Mouse (Mus musculus): ENCODE data around the gene Lyzl4. TPM values are rescaled to one million over a fixed set of nuclear protein-coding genes. Genes with fewer than 3 reads are reported as not detected.
"Not testable (repeated sequence)": the region's sequence is repeated elsewhere in the genome, so short reads cannot be mapped to it uniquely, and the experiment has no call there.

Gene Lyzl4
- polyA plus RNA-seq, 1 experiment from 2014 or later, result 0.24 TPM

- Histone ChIP-seq H3K4me3 (no peak overlapping the region), H3K27ac (peak overlapping the region; percentile 63; the same call in 1 of the 2 replicates), H3K9ac (no peak overlapping the region), H3K27me3 (no peaks in the 10 kb centered on the region), H3K36me3 (no peaks in the 10 kb centered on the region), H3K9me3 (no peaks in the 10 kb centered on the region), H3K4me2 (no peak overlapping the region), H3K4me1 (peaks cover 30% of the 10 kb centered on the region)
- ATAC-seq (ENCODE audit: insufficient number of reproducible peaks, low FRiP score, low TSS enrichment, low read depth), result no peak
- 69% methylated on average over 6 of the region's 6 CpGs for WGBS
Observed at GRCm38 (mm10) chr9:121599551-121599950, 42.3 kb downstream of the Lyzl4 start.

DNA sequence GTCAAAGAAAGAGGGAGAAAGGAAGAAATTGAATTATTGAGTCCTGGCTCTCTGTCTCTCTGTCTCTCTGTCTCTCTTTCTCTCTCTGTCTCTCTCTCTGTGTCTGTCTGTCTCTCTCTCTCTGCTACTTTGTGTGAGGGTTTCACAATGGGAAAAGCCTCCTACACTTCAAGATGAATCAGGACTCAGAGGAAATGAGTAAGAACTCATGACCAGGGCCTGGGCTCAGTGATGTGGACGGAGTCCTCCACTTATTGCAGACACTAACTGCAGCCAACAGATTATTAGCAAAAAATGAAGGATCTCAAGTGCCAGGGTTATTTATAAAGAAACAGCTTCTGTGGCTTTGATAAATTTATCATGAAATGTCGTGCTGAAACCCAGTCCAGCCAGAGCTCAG is 43.8 kb downstream of the Lyzl4 start:
- Histone ChIP-seq H3K4me3 (no peak overlapping the region), H3K27ac (no peak overlapping the region), H3K9me3 (no peaks in the 10 kb centered on the region), H3K4me1 (peaks cover 34% of the 10 kb centered on the region), H3K4me2 (no peak overlapping the region), H3K27me3 (no peaks in the 10 kb centered on the region), H3K9ac (no peak overlapping the region), H3K36me3 (no peaks in the 10 kb centered on the region)
- ATAC-seq (ENCODE audit: insufficient number of reproducible peaks, low FRiP score, low TSS enrichment, low read depth), result no peak
- 76% methylated on average over 2 of the region's 2 CpGs for WGBS

GRCm38 (mm10) chr9:121594771-121595170 is 47.1 kb downstream of the Lyzl4 start:
- Histone ChIP-seq H3K27ac (no peak overlapping the region), H3K4me3 (no peak overlapping the region), H3K9me3 (no peaks in the 10 kb centered on the region), H3K4me2 (no peak overlapping the region), H3K27me3 (no peaks in the 10 kb centered on the region), H3K4me1 (peaks cover 21% of the 10 kb centered on the region), H3K36me3 (no peaks in the 10 kb centered on the region), H3K9ac (no peak overlapping the region)
- WGBS, result 61% methylated on average over 4 of the region's 4 CpGs
- no peak for ATAC-seq (ENCODE audit: insufficient number of reproducible peaks, low FRiP score, low TSS enrichment, low read depth)

DNA sequence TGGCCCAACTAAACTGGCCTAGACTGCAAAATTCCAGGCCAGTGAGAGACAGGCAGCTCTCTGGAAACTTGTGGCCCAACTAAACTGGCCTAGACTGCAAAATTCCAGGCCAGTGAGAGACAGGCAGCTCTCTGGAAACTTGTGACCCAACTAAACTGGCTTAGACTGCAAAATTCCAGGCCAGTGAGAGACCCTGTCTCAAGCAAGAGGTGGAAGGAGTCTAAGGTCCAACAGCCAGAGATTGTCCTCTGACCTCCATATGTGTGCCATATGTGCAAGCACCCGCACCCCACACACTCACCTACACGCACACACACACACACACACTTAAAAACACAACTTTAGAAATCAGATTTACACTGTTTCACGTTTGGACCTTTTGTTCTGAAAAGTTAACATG is 48.1 kb downstream of the Lyzl4 start:
- not testable (repeated sequence) for H3K9me3 ChIP-seq; H3K27me3 ChIP-seq; H3K4me3 ChIP-seq; H3K4me2 ChIP-seq; H3K36me3 ChIP-seq; H3K9ac ChIP-seq; ATAC-seq (ENCODE audit: insufficient number of reproducible peaks, low FRiP score, low TSS enrichment, low read depth)
- H3K4me1 ChIP-seq, result peaks cover 18% of the 10 kb centered on the region; the same call in 1 of the 2 replicates
- peak overlapping the region; percentile 47; the same call in 1 of the 2 replicates for H3K27ac ChIP-seq
- 68% methylated on average over 3 of the region's 3 CpGs for WGBS

DNA sequence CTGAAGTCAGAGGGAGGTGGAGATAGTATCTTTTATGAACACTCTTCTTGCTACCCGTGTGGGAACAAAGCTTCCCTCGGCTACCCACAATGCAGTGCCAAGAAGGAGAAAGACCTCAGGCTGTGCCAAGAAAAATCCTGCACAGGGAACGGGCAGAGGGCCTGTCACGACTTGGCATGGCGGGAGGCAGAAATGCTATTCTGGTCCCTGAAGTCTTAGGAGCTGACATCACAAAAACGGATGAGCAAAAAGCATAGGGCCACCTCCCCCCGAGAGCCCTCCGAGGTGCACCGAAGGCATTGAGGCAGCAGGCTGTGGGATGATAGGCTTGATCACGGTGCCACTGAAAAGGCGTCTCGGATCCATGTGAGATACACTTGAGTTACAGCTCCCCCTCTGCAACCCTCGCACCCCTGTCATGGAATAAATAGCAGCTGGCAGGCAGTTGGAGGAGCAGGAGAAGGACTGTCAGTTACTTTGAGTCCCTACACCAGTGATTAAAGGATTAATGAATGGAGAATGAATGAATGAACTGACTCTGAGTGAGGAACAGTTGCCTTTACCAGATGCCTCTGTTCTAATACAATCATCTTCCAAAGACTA is 48.8 kb downstream of the Lyzl4 start:
- H3K9me3 ChIP-seq, result no peaks in the 10 kb centered on the region
- no peak overlapping the region for H3K9ac ChIP-seq
- H3K36me3 ChIP-seq, result no peaks in the 10 kb centered on the region
- no peak overlapping the region for H3K4me2 ChIP-seq
- WGBS, result 70% methylated on average over 13 of the region's 13 CpGs
- H3K4me1 ChIP-seq, result peaks cover 18% of the 10 kb centered on the region; the same call in 1 of the 2 replicates
- H3K4me3 ChIP-seq, result no peak overlapping the region
- no peak overlapping the region for H3K27ac ChIP-seq
- no peak for ATAC-seq (ENCODE audit: insufficient number of reproducible peaks, low FRiP score, low TSS enrichment, low read depth)
- no peaks in the 10 kb centered on the region for H3K27me3 ChIP-seq

DNA sequence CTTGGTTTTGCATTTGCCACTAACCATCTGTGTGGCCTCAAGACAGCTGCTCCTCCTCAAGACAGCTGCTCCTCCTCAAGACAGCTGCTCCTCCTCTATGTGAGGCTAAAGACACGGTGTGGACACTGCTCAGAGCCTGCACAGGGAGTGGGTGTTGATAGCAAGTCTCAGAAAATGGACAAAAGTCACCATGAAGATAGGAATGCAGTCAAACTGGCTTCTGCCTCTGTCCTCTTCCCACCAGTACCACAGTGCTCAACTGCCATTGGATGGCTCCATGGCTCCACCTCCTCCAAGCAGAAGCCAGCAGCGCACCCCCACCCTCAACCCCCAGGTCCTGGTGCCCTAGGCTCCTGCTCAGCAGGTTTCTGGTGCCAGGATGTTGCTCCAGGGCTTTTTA is 52.4 kb downstream of the Lyzl4 start:
- ATAC-seq (ENCODE audit: insufficient number of reproducible peaks, low FRiP score, low TSS enrichment, low read depth), result 0 out of 2 replicates have a peak, but pooled peaks have one; percentile 37
- 50% methylated on average over 2 of the region's 2 CpGs for WGBS

GRCm38 (mm10) chr9:121574380-121574779 is 67.5 kb downstream of the Lyzl4 start:
- Histone ChIP-seq H3K4me2 (no peak overlapping the region), H3K36me3 (no peaks in the 10 kb centered on the region), H3K9me3 (no peaks in the 10 kb centered on the region), H3K4me1 (no peaks in the 10 kb centered on the region), H3K4me3 (no peak overlapping the region), H3K27ac (no peak overlapping the region), H3K27me3 (no peaks in the 10 kb centered on the region), H3K9ac (no peak overlapping the region)
- ATAC-seq (ENCODE audit: insufficient number of reproducible peaks, low FRiP score, low TSS enrichment, low read depth), result no peak
- WGBS, result 56% methylated on average over 5 of the region's 5 CpGs

More for the DNA sequence above, 52.4 kb downstream of the Lyzl4 start:
- H3K4me3 ChIP-seq, result no peak overlapping the region
- peaks cover 12% of the 10 kb centered on the region; the same call in 1 of the 2 replicates for H3K4me1 ChIP-seq
- H3K27ac ChIP-seq, result no peak overlapping the region
- no peaks in the 10 kb centered on the region for H3K27me3 ChIP-seq
- no peaks in the 10 kb centered on the region for H3K36me3 ChIP-seq
- H3K9me3 ChIP-seq, result no peaks in the 10 kb centered on the region
- no peak overlapping the region for H3K4me2 ChIP-seq
- H3K9ac ChIP-seq, result no peak overlapping the region

DNA sequence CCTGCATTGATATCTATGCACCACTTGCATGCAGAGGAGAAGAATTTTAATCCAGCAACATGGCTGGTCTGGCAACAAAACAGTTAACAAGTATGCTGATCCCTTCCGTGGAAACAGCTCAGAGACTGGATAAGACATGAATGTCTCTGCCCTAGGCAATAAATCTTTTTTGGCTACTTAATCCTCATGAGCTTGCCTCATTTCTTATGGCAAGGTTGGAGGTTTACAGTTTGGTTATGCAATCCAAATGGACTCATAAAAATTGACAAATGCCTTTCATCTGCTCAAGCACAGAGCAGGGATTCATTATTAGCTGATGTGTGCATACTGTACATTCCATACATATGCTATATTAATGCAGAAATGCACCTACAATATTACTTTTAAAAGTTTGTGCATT is 73.4 kb downstream of the Lyzl4 start:
- WGBS, result 2% methylated on average over 1 of the region's 1 CpGs
- no peak overlapping the region for H3K27ac ChIP-seq
- no peaks in the 10 kb centered on the region for H3K9me3 ChIP-seq
- H3K4me1 ChIP-seq, result no peaks in the 10 kb centered on the region; the same call in 1 of the 2 replicates
- H3K4me3 ChIP-seq, result no peak overlapping the region
- H3K36me3 ChIP-seq, result no peaks in the 10 kb centered on the region
- ATAC-seq (ENCODE audit: insufficient number of reproducible peaks, low FRiP score, low TSS enrichment, low read depth), result no peak
- H3K9ac ChIP-seq, result no peak overlapping the region
- H3K4me2 ChIP-seq, result no peak overlapping the region
- no peaks in the 10 kb centered on the region for H3K27me3 ChIP-seq

DNA sequence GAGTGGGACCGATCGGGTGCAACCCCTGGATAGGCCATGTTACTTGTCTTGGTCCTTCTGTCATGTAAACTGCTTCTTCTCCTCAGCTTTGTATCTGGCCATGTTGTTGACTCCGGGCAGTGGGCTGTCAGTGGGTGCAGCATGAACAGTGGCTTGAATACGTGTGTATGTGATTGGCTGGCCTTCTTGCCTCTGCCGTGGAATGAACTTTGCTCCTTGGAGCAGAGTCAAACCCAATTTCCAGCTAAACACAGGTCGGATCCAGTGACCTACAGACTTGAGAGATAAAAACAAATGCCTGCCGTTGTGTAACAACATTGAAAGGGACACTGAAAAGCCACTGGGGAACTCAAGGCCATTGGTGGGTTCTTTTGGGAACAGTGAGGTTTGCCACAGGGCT is 75.5 kb downstream of the Lyzl4 start:
- H3K4me2 ChIP-seq, result no peak overlapping the region
- no peaks in the 10 kb centered on the region; the same call in 1 of the 2 replicates for H3K4me1 ChIP-seq
- H3K4me3 ChIP-seq, result no peak overlapping the region
- H3K9ac ChIP-seq, result no peak overlapping the region
- ATAC-seq (ENCODE audit: insufficient number of reproducible peaks, low FRiP score, low TSS enrichment, low read depth), result no peak
- no peak overlapping the region for H3K27ac ChIP-seq
- 88% methylated on average over 7 of the region's 7 CpGs for WGBS
- H3K9me3 ChIP-seq, result no peaks in the 10 kb centered on the region
- H3K27me3 ChIP-seq, result no peaks in the 10 kb centered on the region
- no peaks in the 10 kb centered on the region for H3K36me3 ChIP-seq

DNA sequence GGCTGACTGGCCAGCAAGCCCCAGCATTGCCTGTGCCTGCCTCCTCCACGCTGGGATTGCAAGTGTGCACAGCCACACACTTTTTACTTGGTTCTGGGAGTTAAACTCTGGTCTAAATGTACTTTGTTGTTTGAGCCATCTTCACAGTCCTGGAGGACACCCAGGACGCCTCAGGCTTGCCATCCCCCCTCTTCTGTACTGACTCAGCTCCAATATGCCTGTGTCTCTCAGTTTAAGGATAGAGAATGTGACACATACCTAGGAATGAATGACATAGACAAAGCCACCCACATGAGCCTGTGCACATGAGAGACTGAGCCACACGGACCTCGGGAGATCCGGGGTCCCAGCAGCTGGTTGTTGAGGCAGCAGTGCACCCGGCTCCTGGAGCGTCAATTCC is 78.6 kb downstream of the Lyzl4 start:
- no peaks in the 10 kb centered on the region for H3K36me3 ChIP-seq
- WGBS, result 82% methylated on average over 7 of the region's 7 CpGs
- H3K27me3 ChIP-seq, result no peaks in the 10 kb centered on the region
- no peaks in the 10 kb centered on the region; the same call in 1 of the 2 replicates for H3K4me1 ChIP-seq
- ATAC-seq (ENCODE audit: insufficient number of reproducible peaks, low FRiP score, low TSS enrichment, low read depth), result no peak
- H3K9ac ChIP-seq, result no peak overlapping the region
- no peak overlapping the region for H3K4me3 ChIP-seq
- H3K4me2 ChIP-seq, result no peak overlapping the region
- no peaks in the 10 kb centered on the region for H3K9me3 ChIP-seq
- H3K27ac ChIP-seq, result no peak overlapping the region

DNA sequence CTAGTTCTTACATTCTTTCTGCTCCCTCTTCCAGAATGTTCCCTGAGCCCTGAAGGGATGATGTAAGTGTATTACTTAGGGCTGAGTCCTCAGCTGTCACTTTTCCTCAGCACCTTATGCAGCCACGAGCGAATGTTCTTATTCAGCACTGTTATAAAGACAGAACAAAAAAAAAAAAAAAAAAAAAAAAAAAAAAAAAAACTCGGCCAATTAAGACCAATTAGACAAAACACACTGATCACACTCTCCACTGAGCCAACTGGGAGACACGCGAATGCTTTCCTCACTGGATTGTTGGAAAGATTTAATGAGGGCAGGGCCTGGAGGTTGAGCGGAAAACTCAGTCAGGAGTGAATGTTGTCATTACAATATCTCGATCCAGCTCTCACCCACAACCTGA is 81.4 kb downstream of the Lyzl4 start:
- Histone ChIP-seq H3K36me3 (no peaks in the 10 kb centered on the region), H3K4me3 (no peak overlapping the region)
- 51% methylated on average over 7 of the region's 7 CpGs for WGBS

DNA sequence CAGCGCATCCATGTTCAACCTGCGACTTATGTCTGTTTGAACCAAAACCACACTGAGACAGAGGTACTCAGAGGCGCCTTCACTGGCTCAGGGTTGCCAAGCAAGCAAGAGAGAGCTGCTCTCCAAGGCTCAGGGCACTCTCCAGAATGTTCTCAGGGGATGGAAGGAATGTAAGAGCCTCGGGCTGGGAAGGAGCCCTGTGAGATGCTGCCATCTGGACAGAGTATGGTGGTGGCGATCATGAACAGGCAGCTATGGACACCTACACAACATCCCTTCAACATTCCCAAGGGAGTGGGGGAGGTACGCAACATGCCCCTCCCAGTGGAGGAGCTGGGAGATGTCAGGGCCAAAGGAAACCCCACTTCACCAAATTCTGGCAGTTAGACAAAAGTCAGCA is 83.7 kb downstream of the Lyzl4 start:
- Histone ChIP-seq H3K27ac (no peak overlapping the region), H3K4me2 (no peak overlapping the region), H3K9ac (no peak overlapping the region), H3K27me3 (no peaks in the 10 kb centered on the region), H3K4me3 (no peak overlapping the region), H3K36me3 (no peaks in the 10 kb centered on the region), H3K4me1 (peaks cover 11% of the 10 kb centered on the region), H3K9me3 (no peaks in the 10 kb centered on the region)
- no peak for ATAC-seq (ENCODE audit: insufficient number of reproducible peaks, low FRiP score, low TSS enrichment, low read depth)
- 76% methylated on average over 6 of the region's 6 CpGs for WGBS

More for the DNA sequence above, 81.4 kb downstream of the Lyzl4 start:
- no peak overlapping the region for H3K4me2 ChIP-seq
- ATAC-seq (ENCODE audit: insufficient number of reproducible peaks, low FRiP score, low TSS enrichment, low read depth), result no peak
- no peak overlapping the region for H3K9ac ChIP-seq
- H3K27me3 ChIP-seq, result no peaks in the 10 kb centered on the region
- H3K4me1 ChIP-seq, result peaks cover 8% of the 10 kb centered on the region
- H3K9me3 ChIP-seq, result no peaks in the 10 kb centered on the region
- no peak overlapping the region for H3K27ac ChIP-seq

DNA sequence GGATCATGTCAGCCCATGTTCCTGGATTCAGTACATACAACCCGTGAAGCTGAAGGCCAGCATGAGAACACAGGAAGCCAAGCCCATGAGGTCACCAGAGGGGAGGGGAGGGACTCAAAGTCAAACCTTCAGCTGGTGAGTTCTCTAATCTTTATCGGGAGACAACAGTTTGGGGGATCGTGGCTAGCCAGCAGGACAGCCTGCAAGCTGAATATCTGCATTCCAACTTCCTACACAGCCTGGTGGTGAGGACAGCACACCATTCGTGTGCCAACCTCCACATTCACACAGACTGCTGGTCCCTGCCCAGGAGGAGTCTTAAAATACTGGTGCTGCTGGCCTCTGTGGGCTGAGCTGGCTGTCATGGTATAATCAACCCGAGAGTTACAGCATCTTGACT is 85.0 kb downstream of the Lyzl4 start:
- no peak overlapping the region for H3K27ac ChIP-seq
- no peak overlapping the region for H3K4me3 ChIP-seq
- H3K4me1 ChIP-seq, result peaks cover 11% of the 10 kb centered on the region
- WGBS, result 53% methylated on average over 5 of the region's 5 CpGs
- H3K4me2 ChIP-seq, result no peak overlapping the region
- no peak for ATAC-seq (ENCODE audit: insufficient number of reproducible peaks, low FRiP score, low TSS enrichment, low read depth)
- no peaks in the 10 kb centered on the region for H3K27me3 ChIP-seq
- H3K9ac ChIP-seq, result no peak overlapping the region
- H3K36me3 ChIP-seq, result no peaks in the 10 kb centered on the region
- no peaks in the 10 kb centered on the region for H3K9me3 ChIP-seq

Data from limb, embryonic 15.5 days (tissue).